Mouse (Mus musculus): ENCODE results near the gene Troap.

DNA sequence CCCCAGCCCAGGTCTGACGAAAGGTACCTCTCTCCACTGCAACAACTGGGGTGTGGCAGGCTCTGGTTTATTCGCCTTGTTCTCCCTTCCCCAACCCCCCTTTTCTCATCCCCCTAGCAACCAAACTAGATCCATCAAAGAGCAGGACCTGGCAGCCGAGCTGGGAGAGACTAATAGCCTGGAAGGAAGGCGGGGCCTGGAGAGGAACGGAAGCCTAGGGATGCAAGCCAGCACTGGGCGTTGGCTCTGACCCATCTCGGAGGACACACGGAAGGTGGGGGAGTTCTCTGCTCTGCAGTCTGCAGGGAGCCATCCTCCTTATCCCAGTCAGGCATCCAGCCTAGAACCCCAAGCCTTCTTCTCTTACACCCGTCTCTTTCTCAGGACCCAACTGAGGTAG lies 21.0 kb upstream of the Troap start:
- TF ChIP-seq CTCF (IDR thresholded peaks at IDR 0.05; ENCODE audit: low read depth), result no peak
- TF ChIP-seq EP300 (optimal IDR thresholded peaks at IDR 0.05), result no peak

All from stomach, postnatal 0 days (tissue).